Mouse (Mus musculus): ENCODE results near the gene Endou. TPM values are rescaled to one million over a fixed set of nuclear protein-coding genes. Genes with fewer than 3 reads are reported as not detected.

The Endou gene
- total RNA-seq, 4 experiments from 2014 or later = 0.19 to 0.49 (median 0.31) TPM

- DNase-seq (ENCODE audit: low spot score in 2 of 2) = no peak
Observed at GRCm38 (mm10) chr15:97755361-97755760, 24.2 kb upstream of the Endou start.

- DNase-seq (ENCODE audit: low spot score in 2 of 2) = no peak
Observed at GRCm38 (mm10) chr15:97754476-97754875, 23.3 kb upstream of the Endou start.

- DNase-seq (ENCODE audit: low spot score in 2 of 2) = no peak
Observed at GRCm38 (mm10) chr15:97752491-97752890, 21.4 kb upstream of the Endou start.

- no peak for DNase-seq (ENCODE audit: low spot score in 2 of 2)
Observed at GRCm38 (mm10) chr15:97751676-97752075, 20.5 kb upstream of the Endou start.

GRCm38 (mm10) chr15:97750697-97751096 is 19.6 kb upstream of the Endou start:
- DNase-seq (ENCODE audit: low spot score in 2 of 2) = no peak

- DNase-seq (ENCODE audit: low spot score in 2 of 2) = no peak
Observed at GRCm38 (mm10) chr15:97749841-97750240, 18.7 kb upstream of the Endou start.

- DNase-seq (ENCODE audit: low spot score in 2 of 2) = no peak
Observed at GRCm38 (mm10) chr15:97749397-97749796, 18.3 kb upstream of the Endou start.

- no peak for DNase-seq (ENCODE audit: low spot score in 2 of 2)
Observed at GRCm38 (mm10) chr15:97748964-97749363, 17.8 kb upstream of the Endou start.

GRCm38 (mm10) chr15:97748309-97748708 is 17.2 kb upstream of the Endou start:
- no peak for DNase-seq (ENCODE audit: low spot score in 2 of 2)

GRCm38 (mm10) chr15:97747486-97747885 is 16.3 kb upstream of the Endou start:
- no peak for DNase-seq (ENCODE audit: low spot score in 2 of 2)

GRCm38 (mm10) chr15:97746748-97747147 is 15.6 kb upstream of the Endou start:
- no peak for DNase-seq (ENCODE audit: low spot score in 2 of 2)

- no peak for DNase-seq (ENCODE audit: low spot score in 2 of 2)
Observed at GRCm38 (mm10) chr15:97746278-97746677, 15.1 kb upstream of the Endou start.

- peak; percentile 69 to 77 for DNase-seq (ENCODE audit: low spot score in 2 of 2)
Observed at GRCm38 (mm10) chr15:97745331-97745730, 14.2 kb upstream of the Endou start.

GRCm38 (mm10) chr15:97744930-97745329 is 13.8 kb upstream of the Endou start:
- no peak for DNase-seq (ENCODE audit: low spot score in 2 of 2)

- DNase-seq (ENCODE audit: low spot score in 2 of 2) = no peak
Observed at GRCm38 (mm10) chr15:97743961-97744525, 12.9 kb upstream of the Endou start.

- no peak for DNase-seq (ENCODE audit: low spot score in 2 of 2)
Observed at GRCm38 (mm10) chr15:97743210-97743609, 12.1 kb upstream of the Endou start.

- DNase-seq (ENCODE audit: low spot score in 2 of 2) = no peak
Observed at GRCm38 (mm10) chr15:97742600-97742999, 11.5 kb upstream of the Endou start.

- no peak for DNase-seq (ENCODE audit: low spot score in 2 of 2)
Observed at GRCm38 (mm10) chr15:97742074-97742473, 10.9 kb upstream of the Endou start.

GRCm38 (mm10) chr15:97741662-97742061 is 10.5 kb upstream of the Endou start:
- DNase-seq (ENCODE audit: low spot score in 2 of 2) = no peak

GRCm38 (mm10) chr15:97740283-97740732 is 9.2 kb upstream of the Endou start:
- DNase-seq (ENCODE audit: low spot score in 2 of 2) = no peak

GRCm38 (mm10) chr15:97738923-97739322 is 7.8 kb upstream of the Endou start:
- no peak for DNase-seq (ENCODE audit: low spot score in 2 of 2)

GRCm38 (mm10) chr15:97731988-97732387 is 849 bp upstream of the Endou start:
- DNase-seq (ENCODE audit: low spot score in 2 of 2) = no peak

- no peak for DNase-seq (ENCODE audit: low spot score in 2 of 2)
Observed at GRCm38 (mm10) chr15:97730365-97730764, 774 bp downstream of the Endou start.

- no peak for DNase-seq (ENCODE audit: low spot score in 2 of 2)
Observed at GRCm38 (mm10) chr15:97728804-97729203, 2.3 kb downstream of the Endou start.
